Mouse (Mus musculus): ENCODE measurements at regions not wholly inside any gene's neighbourhood (a gene's known extent, or its start where the extent isn't known, plus 50 kb on each side); places are given as distances from the start of the nearest gene placed in this dataset.
A peak's percentile ranks its signal among the peaks of the same experiment; 100 is the strongest.

- intact Hi-C loops (cut with DNase I): no loop called here
- DNase-seq (ENCODE audit: low spot score in 2 of 2): peak in 1 of 2 experiments; percentile 6
These were observed 586.3 kb upstream of the Gria3 start for GRCm38 (mm10) chrX:40814395-40814794.
